Mouse (Mus musculus) embryonic facial prominence, embryonic 11.5 days (tissue): Measurements from ENCODE around the gene Fam13a. TPM values are rescaled to one million over a fixed set of nuclear protein-coding genes. Genes with fewer than 3 reads are reported as not detected.
A peak's percentile ranks its signal among the peaks of the same experiment; 100 is the strongest.

Experiments used
- ATAC-seq: fragments of 200-750 bp; cut with Nextera tagmentation; replicated peaks from 2 replicates; pipeline ENCODE4 v1.8.0; 2017; ENCODE audit warnings: low read depth; ENCODE audit not compliant: insufficient number of reproducible peaks, low FRiP score, low TSS enrichment
- DNase-seq: peaks from one replicate; pipeline ENCODE4 v3.0.0-alpha.2; 2015; ENCODE audit warnings: low spot score
- H3K27ac ChIP-seq: fragments of 300-500 bp; sonication (generic); replicated peaks from 2 replicates; pipeline ENCODE4 v1.5.1; 2014; ENCODE audit warnings: mild to moderate bottlenecking, low read depth, low read length, control low read depth
- H3K27me3 ChIP-seq: fragments of 300-500 bp; sonication (generic); 2 replicates; pipeline ENCODE4 v1.6.1; 2014; ENCODE audit warnings: mild to moderate bottlenecking, low read length, moderate library complexity, mixed read lengths; ENCODE audit not compliant: control insufficient read depth, insufficient read depth
- H3K36me3 ChIP-seq: fragments of 300-500 bp; sonication (generic); replicated peaks from 2 replicates; pipeline ENCODE4 v1.6.1; 2014; ENCODE audit warnings: low read depth, mild to moderate bottlenecking, low read length, moderate library complexity, mixed read lengths; ENCODE audit not compliant: control insufficient read depth, insufficient read depth
- H3K4me1 ChIP-seq: fragments of 300-500 bp; sonication (generic); 2 replicates; pipeline ENCODE4 v1.6.1; 2014; ENCODE audit warnings: low read length, mixed read lengths; ENCODE audit not compliant: control insufficient read depth, insufficient read depth
- H3K4me2 ChIP-seq: fragments of 300-500 bp; sonication (generic); 2 replicates; pipeline ENCODE4 v1.6.1; 2014; ENCODE audit warnings: low read depth, mild to moderate bottlenecking, control low read depth, low read length, moderate library complexity
- H3K4me3 ChIP-seq: fragments of 300-500 bp; sonication (generic); 2 replicates; pipeline ENCODE4 v1.5.1; 2014; ENCODE audit warnings: low read depth, low read length, control low read depth
- H3K9ac ChIP-seq: fragments of 300-500 bp; sonication (generic); replicated peaks from 2 replicates; pipeline ENCODE4 v1.6.1; 2014; ENCODE audit warnings: mild to moderate bottlenecking, control low read depth, low read length
- H3K9me3 ChIP-seq: fragments of 300-500 bp; sonication (generic); replicated peaks from 2 replicates; pipeline ENCODE4 v1.6.1; 2016; ENCODE audit warnings: mild to moderate bottlenecking, low read length, inconsistent platforms, mixed read lengths; ENCODE audit not compliant: control insufficient read depth
- WGBS: fragments of 180-500 bp; shearing (Covaris S2); extraction: QIAGEN DNeasy Blood & Tissue Kit; methylation state at CpG from one replicate; pipeline ENCODE4 v1.1.7; 2014; 5-methylcytosine and 5-hydroxymethylcytosine counted together
- polyA plus RNA-seq: library from polyadenylated mRNA; unstranded; fragments of >200 nt; fragmentation: Nextera tagmentation; extraction: Ambion mirVana; gene quantifications from 2 replicates; pipeline ENCODE4 v1.2.1, GENCODE M21; 2014

Fam13a gene
- 4.0 and 4.2 TPM in 2 replicates for polyA plus RNA-seq

- DNase-seq (peak; percentile 92), ATAC-seq (peak; percentile 99)
- H3K4me1 ChIP-seq, result no peaks in the 10 kb centered on the region
- H3K36me3 ChIP-seq, result no peaks in the 10 kb centered on the region
- peak within 1 kb of the TSS; percentile 49 for H3K4me3 ChIP-seq
- peak within 1 kb of the TSS; percentile 53 for H3K4me2 ChIP-seq
- H3K9ac ChIP-seq, result peak within 1 kb of the TSS; percentile 62
- H3K27ac ChIP-seq, result 0 out of 2 replicates have a peak within 1 kb of the TSS, but pooled peaks have one; percentile 44
- no peaks in the 10 kb centered on the region for H3K27me3 ChIP-seq
- H3K9me3 ChIP-seq, result no peaks in the 10 kb centered on the region
- WGBS, result under 1% methylated on average over 16 of the region's 16 CpGs
Measured at GRCm38 (mm10) chr6:59024164-59024724, at the start of gene Fam13a. Fam13a (minus strand) TSS chr6:59024549.

- H3K27ac ChIP-seq, result no peak overlapping the region
- 91% methylated on average over 5 of the region's 5 CpGs for WGBS
- H3K27me3 ChIP-seq, result no peaks in the 10 kb centered on the region
- DNase-seq, result no peak
- H3K36me3 ChIP-seq, result no peaks in the 10 kb centered on the region
- H3K9ac ChIP-seq, result no peak overlapping the region
- no peak overlapping the region for H3K4me2 ChIP-seq
- H3K9me3 ChIP-seq, result no peaks in the 10 kb centered on the region
- no peak overlapping the region for H3K4me3 ChIP-seq
- ATAC-seq, result no peak
- H3K4me1 ChIP-seq, result no peaks in the 10 kb centered on the region
Measured at GRCm38 (mm10) chr6:59072096-59073060, 48.0 kb upstream of the Fam13a start.

- no peaks in the 10 kb centered on the region for H3K9me3 ChIP-seq
- 79% methylated on average over 3 of the region's 3 CpGs for WGBS
- no peak for DNase-seq
- H3K4me3 ChIP-seq, result no peak overlapping the region
- H3K27ac ChIP-seq, result no peak overlapping the region
- H3K4me2 ChIP-seq, result no peak overlapping the region
- ATAC-seq, result no peak
- no peaks in the 10 kb centered on the region for H3K27me3 ChIP-seq
- H3K9ac ChIP-seq, result no peak overlapping the region
- no peaks in the 10 kb centered on the region for H3K36me3 ChIP-seq
- no peaks in the 10 kb centered on the region for H3K4me1 ChIP-seq
Measured at GRCm38 (mm10) chr6:59071691-59072090, 47.3 kb upstream of the Fam13a start.

GRCm38 (mm10) chr6:59068187-59068586, 43.8 kb upstream of the Fam13a start:
- no peak for ATAC-seq
- H3K4me1 ChIP-seq, result no peaks in the 10 kb centered on the region
- H3K9me3 ChIP-seq, result no peaks in the 10 kb centered on the region
- no peak overlapping the region for H3K27ac ChIP-seq
- H3K36me3 ChIP-seq, result no peaks in the 10 kb centered on the region
- H3K27me3 ChIP-seq, result no peaks in the 10 kb centered on the region
- no peak overlapping the region for H3K4me2 ChIP-seq
- no peak for DNase-seq
- no peak overlapping the region for H3K9ac ChIP-seq
- 85% methylated on average over 5 of the region's 5 CpGs for WGBS
- no peak overlapping the region for H3K4me3 ChIP-seq

- ATAC-seq (no peak), DNase-seq (no peak)
- no peaks in the 10 kb centered on the region for H3K27me3 ChIP-seq
- H3K4me1 ChIP-seq, result no peaks in the 10 kb centered on the region
- H3K9ac ChIP-seq, result no peak overlapping the region
- no peaks in the 10 kb centered on the region for H3K36me3 ChIP-seq
- H3K9me3 ChIP-seq, result no peaks in the 10 kb centered on the region
- H3K4me2 ChIP-seq, result no peak overlapping the region
- H3K4me3 ChIP-seq, result no peak overlapping the region
- no peak overlapping the region for H3K27ac ChIP-seq
- 77% methylated on average over 4 of the region's 4 CpGs for WGBS
Measured at GRCm38 (mm10) chr6:59064440-59064839, 40.1 kb upstream of the Fam13a start.

GRCm38 (mm10) chr6:59053232-59053631, 28.9 kb upstream of the Fam13a start:
- no peaks in the 10 kb centered on the region for H3K9me3 ChIP-seq
- no peaks in the 10 kb centered on the region for H3K4me1 ChIP-seq
- WGBS, result 93% methylated on average over 2 of the region's 2 CpGs
- no peak overlapping the region for H3K9ac ChIP-seq
- H3K27ac ChIP-seq, result no peak overlapping the region
- H3K36me3 ChIP-seq, result no peaks in the 10 kb centered on the region
- no peaks in the 10 kb centered on the region for H3K27me3 ChIP-seq
- DNase-seq (no peak), ATAC-seq (no peak)
- no peak overlapping the region for H3K4me3 ChIP-seq
- H3K4me2 ChIP-seq, result no peak overlapping the region

GRCm38 (mm10) chr6:59039719-59040118, 15.4 kb upstream of the Fam13a start:
- H3K9me3 ChIP-seq, result no peaks in the 10 kb centered on the region
- 76% methylated on average over 1 of the region's 1 CpGs for WGBS

GRCm38 (mm10) chr6:59032748-59033147, 8.4 kb upstream of the Fam13a start:
- H3K9ac ChIP-seq, result no peak overlapping the region
- no peaks in the 10 kb centered on the region for H3K36me3 ChIP-seq
- no peaks in the 10 kb centered on the region for H3K4me1 ChIP-seq
- H3K27ac ChIP-seq, result no peak overlapping the region
- ATAC-seq (no peak), DNase-seq (no peak)
- H3K27me3 ChIP-seq, result no peaks in the 10 kb centered on the region
- 90% methylated on average over 5 of the region's 5 CpGs for WGBS
- no peak overlapping the region for H3K4me3 ChIP-seq
- H3K4me2 ChIP-seq, result no peak overlapping the region
- no peaks in the 10 kb centered on the region for H3K9me3 ChIP-seq

More at GRCm38 (mm10) chr6:59039719-59040118, 15.4 kb upstream of the Fam13a start:
- H3K27ac ChIP-seq, result no peak overlapping the region
- H3K36me3 ChIP-seq, result no peaks in the 10 kb centered on the region
- DNase-seq (no peak), ATAC-seq (no peak)
- no peaks in the 10 kb centered on the region for H3K27me3 ChIP-seq
- H3K4me1 ChIP-seq, result no peaks in the 10 kb centered on the region
- no peak overlapping the region for H3K4me2 ChIP-seq
- no peak overlapping the region for H3K9ac ChIP-seq
- no peak overlapping the region for H3K4me3 ChIP-seq
